Mouse (Mus musculus) retina, postnatal 1 day (tissue): Measurements from ENCODE around the gene Hyal1.

Source experiments
- DNase-seq: peaks from one replicate; pipeline ENCODE4 v3.0.0-alpha.2; 2012

Gene Hyal1

GRCm38 (mm10) chr9:107576357-107577107 is at the start of gene Hyal1:
Gene Hyal1 (plus strand): TSS chr9:107576927.
- DNase-seq: peak; percentile 89

- peak; percentile 98 for DNase-seq
These were observed 42.8 kb upstream of the Hyal1 start, which contains the start of gene Tmem115 for GRCm38 (mm10) chr9:107533791-107534407. Gene Tmem115 (plus strand): TSS chr9:107533945.

- DNase-seq: no peak
These were observed 42.1 kb upstream of the Hyal1 start for GRCm38 (mm10) chr9:107534408-107535202.

GRCm38 (mm10) chr9:107538231-107538630 is 38.5 kb upstream of the Hyal1 start:
- no peak for DNase-seq

GRCm38 (mm10) chr9:107538711-107539110 is 38.0 kb upstream of the Hyal1 start:
- no peak for DNase-seq

GRCm38 (mm10) chr9:107539940-107540339 is 36.8 kb upstream of the Hyal1 start:
- no peak for DNase-seq

GRCm38 (mm10) chr9:107540420-107540819 is 36.3 kb upstream of the Hyal1 start:
- DNase-seq: no peak

GRCm38 (mm10) chr9:107541005-107541404 is 35.7 kb upstream of the Hyal1 start:
- DNase-seq: no peak

GRCm38 (mm10) chr9:107541474-107542351 is 35.0 kb upstream of the Hyal1 start, which contains the start of the genes Cyb561d2 and Nprl2:
Gene Cyb561d2 (minus strand): TSS chr9:107542193.
Gene Nprl2 (plus strand): TSS chr9:107542226.
- peak; percentile 96 for DNase-seq

GRCm38 (mm10) chr9:107542352-107542686 is 34.4 kb upstream of the Hyal1 start:
- DNase-seq: no peak

- no peak for DNase-seq
These were observed 34.0 kb upstream of the Hyal1 start for GRCm38 (mm10) chr9:107542721-107543120.

- DNase-seq: no peak
These were observed 33.4 kb upstream of the Hyal1 start for GRCm38 (mm10) chr9:107543299-107543698.

- no peak for DNase-seq
These were observed 32.5 kb upstream of the Hyal1 start for GRCm38 (mm10) chr9:107544196-107544700.

GRCm38 (mm10) chr9:107544729-107545128 is 32.0 kb upstream of the Hyal1 start:
- no peak for DNase-seq

GRCm38 (mm10) chr9:107545199-107545598 is 31.5 kb upstream of the Hyal1 start:
- DNase-seq: no peak

GRCm38 (mm10) chr9:107545602-107546001 is 31.1 kb upstream of the Hyal1 start:
- DNase-seq: peak; percentile 82

GRCm38 (mm10) chr9:107547026-107547425 is 29.7 kb upstream of the Hyal1 start, which contains the start of gene Zmynd10:
Gene Zmynd10 (plus strand): TSS chr9:107547298.
- peak; percentile 94 for DNase-seq

- no peak for DNase-seq
These were observed 28.8 kb upstream of the Hyal1 start for GRCm38 (mm10) chr9:107547957-107548356.

- no peak for DNase-seq
These were observed 27.9 kb upstream of the Hyal1 start for GRCm38 (mm10) chr9:107548820-107549219.

- DNase-seq: no peak
These were observed 27.2 kb upstream of the Hyal1 start for GRCm38 (mm10) chr9:107549297-107550074.

GRCm38 (mm10) chr9:107550491-107551116 is 26.1 kb upstream of the Hyal1 start:
- DNase-seq: no peak
